Mouse (Mus musculus) CD4-positive, CD25-positive, alpha-beta regulatory T cell, adult 4 months (primary cell): ENCODE data around the gene Tfdp2. TPM values are rescaled to one million over a fixed set of nuclear protein-coding genes. Genes with fewer than 3 reads are reported as not detected.
"Not testable (repeated sequence)": the region's sequence is repeated elsewhere in the genome, so short reads cannot be mapped to it uniquely, and the experiment has no call there.

Source experiments
- ATAC-seq: one replicate; pipeline ENCODE4 v1.8.0; 2017
- polyA plus RNA-seq, 2 experiments: library from polyadenylated mRNA; unstranded; fragments of 100-300 nt; shearing (Covaris generic); gene quantifications; one replicate each; pipeline ENCODE4 v1.2.1; 2017

Gene Tfdp2
- polyA plus RNA-seq, result 10 to 100 TPM; 11.4 to 14.6 TPM

- peak; percentile 93 for ATAC-seq
Measured at GRCm38 (mm10) chr9:96195885-96196622, at the start of gene Tfdp2. Tfdp2 (plus strand) TSS chr9:96196275.

GRCm38 (mm10) chr9:96152801-96153200 is 43.3 kb upstream of the Tfdp2 start:
- ATAC-seq, result no peak

DNA sequence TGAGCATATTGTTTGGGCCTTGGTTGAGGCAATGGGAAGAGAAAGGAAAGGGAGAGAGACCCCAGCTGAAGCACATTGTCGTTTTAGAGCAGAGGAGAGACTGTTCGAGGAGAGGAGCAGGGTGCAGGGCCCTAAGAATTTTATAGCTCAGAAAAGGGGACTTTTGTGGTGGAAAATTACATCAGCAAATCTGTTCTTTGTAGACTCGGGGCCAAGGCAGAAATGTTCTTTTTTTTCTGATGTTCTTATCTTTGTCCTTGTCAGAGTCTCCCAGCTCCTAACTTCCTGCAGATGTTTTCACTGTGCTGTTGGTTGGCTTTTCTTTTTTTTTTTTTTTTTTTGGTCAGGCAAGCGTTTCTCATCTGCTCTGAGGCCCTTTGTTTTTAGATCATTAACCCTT is 37.6 kb upstream of the Tfdp2 start:
- ATAC-seq, result no peak

DNA sequence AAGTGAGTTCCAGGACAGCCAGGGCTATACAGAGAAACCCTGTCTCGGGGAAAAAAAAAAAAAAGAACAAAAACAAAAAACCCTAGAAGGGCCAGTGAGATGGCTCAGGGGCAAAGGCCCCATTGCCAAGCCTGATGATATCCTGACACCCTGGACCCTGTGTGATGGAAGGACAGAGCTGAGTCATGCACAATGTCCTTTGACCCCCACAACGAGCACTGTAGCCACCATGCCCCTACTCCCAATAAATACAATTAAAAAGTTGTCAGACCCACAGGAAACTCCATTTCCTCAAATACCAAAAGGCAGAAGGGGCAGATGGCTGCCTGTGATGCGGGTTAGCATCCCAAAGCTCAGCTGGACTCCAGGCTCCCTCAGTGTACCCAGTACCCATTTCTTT is 37.0 kb upstream of the Tfdp2 start:
- no peak for ATAC-seq

DNA sequence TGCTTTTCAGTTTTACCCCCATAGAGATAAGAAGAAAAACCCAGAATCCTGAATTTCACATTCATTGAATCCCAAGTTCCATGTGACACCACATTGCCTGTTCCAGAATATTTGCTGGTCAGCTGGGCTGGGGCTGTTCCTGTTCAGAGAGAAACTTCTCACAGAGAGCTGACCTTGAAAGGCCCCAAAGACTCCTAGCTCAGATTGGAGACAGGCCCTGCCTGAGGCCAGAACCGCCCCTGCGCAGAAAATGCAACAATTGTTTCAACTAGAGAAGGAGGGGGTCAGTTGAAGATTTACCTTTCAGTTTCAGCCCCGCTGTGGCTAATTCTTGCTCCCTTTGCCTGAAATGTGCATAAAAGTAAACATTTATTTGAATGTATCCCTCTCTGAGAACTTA is 35.3 kb upstream of the Tfdp2 start:
- ATAC-seq, result no peak

GRCm38 (mm10) chr9:96162421-96162820 is 33.7 kb upstream of the Tfdp2 start:
- ATAC-seq, result no peak

DNA sequence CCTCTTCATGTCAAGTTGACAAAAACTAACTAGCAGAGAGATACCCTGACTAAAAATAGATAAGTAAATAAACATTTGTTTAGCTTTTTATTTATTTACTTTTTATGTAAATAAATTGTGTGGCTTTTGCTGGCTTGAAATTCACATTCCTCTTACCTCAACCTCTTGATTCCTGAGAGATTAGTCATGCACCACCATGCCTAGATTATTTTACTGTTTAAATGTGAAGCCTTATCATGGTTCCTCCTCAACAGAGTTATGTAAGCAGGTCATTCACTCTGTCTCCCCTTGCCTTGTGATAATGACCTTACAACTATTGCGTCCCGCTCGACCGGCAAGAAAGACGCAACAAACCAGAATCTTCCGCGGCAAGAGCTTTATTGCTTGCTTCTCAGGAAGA is 32.6 kb upstream of the Tfdp2 start:
- ATAC-seq, result no peak

GRCm38 (mm10) chr9:96163983-96164382 is 32.1 kb upstream of the Tfdp2 start:
- not testable (repeated sequence) for ATAC-seq

DNA sequence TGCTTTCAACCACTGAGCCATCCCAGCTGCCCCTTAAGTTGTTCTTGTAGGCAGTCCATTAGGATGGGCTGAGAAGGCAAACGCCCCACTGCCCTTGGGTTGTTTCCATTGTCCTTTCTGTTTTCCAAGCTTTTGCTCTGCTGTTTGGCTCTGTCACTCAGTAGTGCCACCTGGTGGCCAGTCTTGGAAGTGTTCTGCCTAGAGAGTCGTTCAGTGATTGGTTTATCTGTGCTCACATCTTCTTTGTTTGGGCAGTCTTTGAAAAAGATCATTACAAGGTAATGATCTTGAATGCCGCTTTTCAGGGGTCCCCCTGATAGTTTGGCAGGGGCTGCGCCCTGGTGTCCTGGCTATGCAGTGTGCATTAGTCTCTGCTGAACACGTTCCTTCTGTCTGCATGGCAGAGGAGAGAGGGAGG is 28.9 kb upstream of the Tfdp2 start:
- peak; percentile 80 for ATAC-seq

- ATAC-seq, result no peak
Measured at GRCm38 (mm10) chr9:96170600-96170999, 25.5 kb upstream of the Tfdp2 start.

DNA sequence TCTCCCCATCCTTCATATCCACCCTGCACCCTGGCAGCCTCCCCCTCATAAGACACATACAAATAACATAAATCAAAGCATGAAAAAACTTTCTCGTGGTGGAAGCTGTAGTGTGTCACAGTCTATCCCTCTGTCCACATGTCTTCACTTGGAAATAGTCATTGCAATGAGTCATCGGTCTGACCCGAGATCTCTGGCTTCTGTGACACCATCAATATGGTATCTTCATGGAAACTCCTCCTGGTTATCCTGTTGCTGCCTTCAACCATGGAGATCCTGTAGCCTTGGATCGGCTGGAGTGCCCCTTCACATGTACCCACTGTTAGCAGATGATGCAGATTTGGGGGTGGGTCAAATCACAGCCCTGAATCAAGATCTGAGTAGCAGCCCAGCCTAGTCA is 11.2 kb upstream of the Tfdp2 start:
- ATAC-seq, result no peak

GRCm38 (mm10) chr9:96186701-96187100 is 9.4 kb upstream of the Tfdp2 start:
- ATAC-seq, result no peak

DNA sequence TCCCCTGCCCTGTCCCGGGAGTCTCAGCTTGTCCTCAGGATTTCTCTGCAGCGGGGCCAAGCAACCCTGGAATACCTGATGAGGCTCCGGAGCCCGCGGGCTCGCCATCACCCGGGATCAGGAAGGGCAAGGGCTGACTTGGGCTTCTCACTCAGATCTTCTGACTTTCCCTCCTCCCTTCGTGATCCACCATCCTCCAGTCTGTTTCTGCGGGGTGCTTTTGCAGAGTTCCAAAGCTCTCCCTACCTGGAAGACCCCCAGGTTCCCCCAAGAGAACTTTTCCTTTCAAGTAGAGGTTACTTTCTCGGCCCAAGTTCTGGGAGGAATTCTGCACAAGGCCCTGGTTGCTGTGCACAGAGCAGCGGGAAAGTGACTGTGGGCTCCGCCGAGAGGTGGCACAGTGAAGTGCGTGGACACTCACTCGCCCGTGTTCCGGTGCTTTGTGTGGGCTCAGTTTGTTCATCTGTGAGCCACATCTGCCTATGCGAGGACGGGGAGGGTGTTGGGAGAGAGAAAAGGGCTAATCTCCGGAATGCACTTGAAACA is 634 bp downstream of the Tfdp2 start:
- peak; percentile 51 for ATAC-seq

DNA sequence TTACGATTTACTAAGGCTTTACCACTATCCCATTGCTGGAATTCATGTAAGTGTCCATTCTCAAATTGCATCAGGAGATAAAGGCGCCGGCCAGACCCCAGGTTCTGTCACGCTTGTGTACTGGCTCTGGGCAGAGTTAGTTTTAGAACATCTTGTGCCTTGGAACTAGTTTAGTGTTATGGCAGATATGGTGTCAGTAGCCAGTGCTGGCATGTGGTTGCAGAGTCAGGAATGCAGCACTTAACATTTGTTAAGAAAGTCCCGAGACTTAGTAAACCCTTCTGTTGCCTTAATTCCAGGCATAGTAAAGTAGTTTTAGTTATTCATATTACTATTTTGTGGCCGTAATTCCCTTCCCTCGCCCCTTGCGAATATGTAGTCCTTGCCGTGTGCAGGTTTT is 1.7 kb downstream of the Tfdp2 start:
- ATAC-seq, result no peak

- ATAC-seq, result no peak
Measured at GRCm38 (mm10) chr9:96203663-96204062, 7.6 kb downstream of the Tfdp2 start.

DNA sequence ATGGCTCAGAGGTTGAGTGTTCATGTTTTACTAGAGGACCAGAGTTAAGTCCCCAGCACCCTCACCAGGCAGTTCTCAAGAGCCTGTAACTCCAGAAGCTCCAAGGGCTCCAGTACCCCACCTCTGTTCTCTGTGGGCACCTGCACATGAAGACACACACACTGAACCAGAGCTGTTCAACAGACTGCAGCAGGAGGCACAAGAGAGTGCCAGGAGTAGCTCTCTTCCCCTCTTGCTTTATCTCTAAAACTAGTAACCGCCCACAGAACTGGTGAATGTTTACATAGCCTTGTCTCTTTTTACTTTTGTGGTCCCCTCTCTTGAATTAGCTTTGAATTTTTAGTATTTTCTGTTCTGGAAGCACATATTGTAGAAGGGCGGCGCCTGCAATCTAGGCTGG is 11.4 kb downstream of the Tfdp2 start:
- ATAC-seq, result no peak

DNA sequence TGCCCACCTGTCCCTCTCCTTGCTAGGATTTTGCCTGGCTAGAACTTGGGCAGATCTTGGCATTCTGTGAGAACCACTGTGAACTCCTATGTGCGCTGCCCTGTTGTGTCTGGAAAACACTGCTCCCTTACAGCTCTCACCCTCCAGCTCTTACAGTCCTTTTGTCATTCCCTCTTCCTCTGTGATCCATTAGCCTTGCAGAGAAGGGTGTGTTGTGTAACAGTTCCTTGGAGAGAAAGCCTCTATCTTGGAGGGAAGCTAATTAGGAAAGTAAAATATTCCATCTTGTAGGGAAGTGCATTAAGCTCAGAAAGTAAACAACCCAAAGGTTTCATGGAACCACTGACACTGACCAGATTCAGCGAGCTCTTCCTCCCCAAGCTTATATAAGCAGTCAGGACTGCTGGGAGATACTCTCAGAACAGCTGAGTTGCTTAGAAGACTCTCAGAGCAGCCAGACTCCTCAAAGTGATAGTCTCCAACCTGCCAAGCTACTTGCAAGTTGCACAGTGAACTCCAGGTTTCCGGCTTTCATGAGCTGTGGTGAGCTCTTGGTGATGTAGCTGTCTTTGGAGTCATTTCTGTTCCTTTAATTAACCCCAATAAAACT is 17.1 kb downstream of the Tfdp2 start:
- no peak for ATAC-seq

- ATAC-seq, result no peak
Measured at GRCm38 (mm10) chr9:96214171-96214570, 18.1 kb downstream of the Tfdp2 start.

DNA sequence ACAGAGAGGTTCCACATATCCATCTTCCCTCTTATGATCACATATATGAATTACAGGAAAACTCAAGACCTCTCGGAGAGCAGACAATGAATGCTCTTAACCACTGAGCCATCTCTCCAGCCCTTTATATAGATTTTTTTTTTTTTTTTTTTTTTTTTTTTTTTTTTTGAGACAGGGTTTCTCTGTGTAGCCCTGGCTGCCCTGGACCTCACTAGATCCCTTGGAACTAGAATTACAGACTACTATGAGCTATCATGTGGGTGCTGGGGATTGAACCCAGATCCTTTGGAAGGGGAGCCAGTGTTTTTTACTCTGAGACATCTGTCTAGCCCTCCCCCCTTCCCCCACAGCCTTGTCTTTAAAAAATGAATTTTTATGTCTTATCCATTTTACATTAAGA is 21.2 kb downstream of the Tfdp2 start:
- ATAC-seq, result no peak

DNA sequence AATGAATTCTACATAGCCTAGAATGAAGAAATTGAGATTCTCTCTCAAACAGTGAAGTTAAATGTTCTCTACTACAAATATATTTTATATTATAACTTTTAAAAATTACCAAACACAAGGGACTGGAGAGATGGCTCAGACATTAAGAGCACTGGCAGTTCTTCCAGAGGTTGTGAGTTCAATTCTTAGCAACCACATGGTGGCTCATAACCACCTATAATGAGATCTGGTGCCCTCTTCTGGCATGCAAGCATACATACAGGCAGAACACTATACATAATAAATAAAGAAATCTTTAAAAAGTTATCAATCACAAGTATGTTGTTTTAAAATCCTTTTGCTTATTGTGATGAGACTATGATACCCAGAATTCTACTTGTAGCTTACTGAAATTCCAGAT is 21.7 kb downstream of the Tfdp2 start:
- ATAC-seq, result no peak

- ATAC-seq, result no peak
Measured at GRCm38 (mm10) chr9:96219114-96219669, 23.1 kb downstream of the Tfdp2 start.

DNA sequence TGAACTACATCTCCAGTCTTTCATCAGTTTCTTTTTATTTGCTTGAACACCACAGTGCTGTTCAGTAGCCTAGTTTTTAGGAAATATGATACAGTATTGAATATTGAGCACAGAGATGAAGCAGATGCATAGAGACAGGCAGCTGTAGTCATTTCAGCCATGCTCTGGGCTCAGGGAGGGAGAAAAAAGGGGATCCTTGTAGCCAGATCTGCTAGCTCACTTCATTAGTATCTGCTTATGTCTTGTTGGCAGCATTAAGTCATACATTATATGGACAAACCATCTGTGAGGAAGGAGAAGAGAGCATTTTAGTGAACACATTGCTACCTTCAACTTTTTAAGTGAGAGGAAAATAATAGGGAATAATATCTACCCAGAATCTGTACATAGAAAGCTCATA is 24.3 kb downstream of the Tfdp2 start:
- no peak for ATAC-seq

DNA sequence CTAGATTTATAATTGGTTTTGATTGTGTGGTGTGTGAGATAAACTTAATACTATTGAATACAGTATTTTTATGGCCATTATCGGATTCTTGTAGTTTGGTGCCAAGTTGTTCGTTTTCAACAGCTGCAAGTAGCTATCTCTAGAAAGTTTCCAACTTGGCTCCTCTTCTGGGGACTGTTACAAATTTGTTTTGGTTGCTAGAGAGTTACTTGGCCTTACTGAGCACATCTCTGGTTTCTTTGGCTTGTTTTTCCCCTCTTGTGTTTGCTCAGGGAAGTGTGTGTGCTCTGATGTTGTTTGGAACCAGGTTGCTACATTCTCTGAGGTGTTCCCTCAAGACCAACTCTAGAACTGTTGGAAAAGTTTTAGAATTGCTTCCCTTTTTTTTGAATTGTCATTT is 27.2 kb downstream of the Tfdp2 start:
- no peak for ATAC-seq

DNA sequence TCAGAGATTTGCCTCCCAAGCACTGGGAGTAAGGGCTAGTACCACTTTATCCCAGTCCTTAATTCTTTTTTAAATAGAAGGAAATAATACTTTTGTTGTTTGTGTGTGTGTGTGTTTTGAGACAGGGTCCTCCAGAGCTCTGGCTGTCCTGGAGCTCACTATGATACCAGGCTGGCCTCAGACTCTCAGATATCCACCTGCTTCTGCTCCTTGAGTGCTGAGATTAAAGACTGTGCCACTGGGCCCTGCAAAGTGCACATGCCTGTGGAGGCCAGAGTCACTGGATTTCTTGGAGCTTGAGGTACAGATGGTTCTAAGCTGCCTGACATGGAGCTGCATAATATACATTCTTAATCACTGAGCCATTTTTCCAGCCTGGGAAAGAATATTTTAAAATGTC is 32.2 kb downstream of the Tfdp2 start:
- ATAC-seq, result no peak
